In the genomic region with DNA sequence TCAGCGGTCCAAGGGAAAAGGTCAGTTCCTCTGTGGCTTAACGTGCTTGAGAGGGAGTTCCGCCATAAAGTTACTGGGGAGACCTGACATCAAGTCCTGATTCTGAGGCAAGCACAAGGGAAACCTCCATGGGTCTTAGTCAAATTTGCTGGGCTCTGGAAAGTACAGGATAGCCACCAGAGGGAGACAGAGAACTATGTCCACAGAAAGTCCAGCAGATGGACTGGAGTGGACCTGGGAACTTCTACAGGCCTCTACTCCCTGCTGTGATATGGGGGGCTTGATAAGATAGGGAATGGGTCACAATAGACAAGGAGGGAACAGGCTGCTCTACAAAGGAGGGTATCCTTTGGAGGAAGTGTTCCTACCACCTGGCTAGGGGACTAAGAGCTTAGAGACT, we compare ENCODE assay signal across 10 mouse cellular contexts. TPM values are rescaled to one million over a fixed set of nuclear protein-coding genes. Genes with fewer than 3 reads are reported as not detected.
DNase-seq lines count a peak whose midpoint lies in the region; ATAC-seq and TF ChIP-seq lines count a peak whose summit lies in the region.
"Had no signal": no experiment of that assay in that cellular context is flagged by ENCODE, and none has a peak within 500 bp of the region (broad histone marks: within the 10 kb centered on the region; RNA-seq: fewer than 3 reads in every experiment).

No protein-coding gene starts in this region.

- H3K36me3 ChIP-seq in heart, postnatal 0 days (replicated peaks; ENCODE audit: control insufficient read depth, insufficient read depth, low read length): no peaks in the 10 kb centered on the region
- no peaks in the 10 kb centered on the region for H3K36me3 ChIP-seq in heart, embryonic 11.5 days (ENCODE audit: control insufficient read depth, insufficient read depth, low read length)
- H3K36me3 ChIP-seq: embryonic facial prominence, embryonic 13.5 days had no signal

- no peak overlapping the region for H3K4me2 ChIP-seq in heart, postnatal 0 days (ENCODE audit: low read depth, low read length)
- no peak overlapping the region for H3K4me2 ChIP-seq in heart, embryonic 11.5 days
- H3K4me2 ChIP-seq: embryonic facial prominence, embryonic 13.5 days had no signal

- H3K9me3 ChIP-seq in heart, postnatal 0 days (replicated peaks; ENCODE audit: control insufficient read depth, low read length): no peaks in the 10 kb centered on the region
- no peaks in the 10 kb centered on the region for H3K9me3 ChIP-seq in heart, embryonic 11.5 days (replicated peaks; ENCODE audit: control insufficient read depth, low read length)
- H3K9me3 ChIP-seq: embryonic facial prominence, embryonic 13.5 days had no signal

- no peak overlapping the region for H3K27ac ChIP-seq in heart, postnatal 0 days (ENCODE audit: low read depth)
- no peak overlapping the region for H3K27ac ChIP-seq in heart, embryonic 11.5 days (ENCODE audit: low read depth, low read length)
- H3K27ac ChIP-seq: embryonic facial prominence, embryonic 13.5 days had no signal

- peak; percentile 8 for DNase-seq in heart, postnatal 0 days (ENCODE audit: low spot score)
- DNase-seq in urinary bladder, postnatal 14 days (ENCODE audit: low spot score): peak; percentile 5
- DNase-seq in urinary bladder, adult 18-20 months (ENCODE audit: low spot score in 2 of 2): no peak
- peak; percentile 5 for DNase-seq in hindlimb bud, embryonic 11.5 days (ENCODE audit: extremely low spot score, low read depth, low spot score)
- no peak for DNase-seq in Muller cell, postnatal 12 days (ENCODE audit: inconsistent ontology term)
- no peak for DNase-seq in left cerebral cortex, postnatal 10 days (ENCODE audit: extremely low spot score in 1 of 2, low spot score in 2 of 2)
- DNase-seq: layer of hippocampus, postnatal 36 days had no signal

- TF ChIP-seq CTCF in heart, postnatal 0 days (IDR thresholded peaks at IDR 0.05; ENCODE audit: low read depth): peak; percentile 48

- H3K9ac ChIP-seq in heart, postnatal 0 days (replicated peaks; ENCODE audit: low read depth, low read length): no peak overlapping the region
- no peak overlapping the region for H3K9ac ChIP-seq in heart, embryonic 11.5 days (ENCODE audit: low read depth, low read length)
- H3K9ac ChIP-seq: embryonic facial prominence, embryonic 13.5 days had no signal

- no peak overlapping the region for H3K4me3 ChIP-seq in heart, postnatal 0 days (ENCODE audit: low read depth, low read length)
- no peak overlapping the region for H3K4me3 ChIP-seq in heart, embryonic 11.5 days (ENCODE audit: low read depth, low read length)
- H3K4me3 ChIP-seq: embryonic facial prominence, embryonic 13.5 days had no signal

- no peak for TF ChIP-seq EP300 in heart, postnatal 0 days (IDR thresholded peaks at IDR 0.05; ENCODE audit: low read depth)

- 45% methylated on average over 3 of the region's 3 CpGs for WGBS in heart, postnatal 0 days
- WGBS in heart, embryonic 11.5 days (ENCODE audit: insufficient replicate concordance): 49% methylated on average over 3 of the region's 3 CpGs

- intact Hi-C loops in left cerebral cortex, postnatal 10 days (cut with DNase I): no loop called here

- no peaks in the 10 kb centered on the region for H3K4me1 ChIP-seq in heart, postnatal 0 days (ENCODE audit: control insufficient read depth, insufficient read depth)
- H3K4me1 ChIP-seq in heart, embryonic 11.5 days (ENCODE audit: control insufficient read depth, insufficient read depth, low read length): no peaks in the 10 kb centered on the region
- H3K4me1 ChIP-seq: embryonic facial prominence, embryonic 13.5 days had no signal

- no peaks in the 10 kb centered on the region for H3K27me3 ChIP-seq in heart, postnatal 0 days (ENCODE audit: control insufficient read depth, insufficient read depth, low read length)
- 0 out of 2 replicates have a peak, but pooled peaks cover 4% of the 10 kb centered on the region for H3K27me3 ChIP-seq in heart, embryonic 11.5 days (ENCODE audit: control insufficient read depth, insufficient read depth, low read length)
- H3K27me3 ChIP-seq: embryonic facial prominence, embryonic 13.5 days had no signal

- ATAC-seq in heart, postnatal 0 days (ENCODE audit: insufficient read depth, low read depth): no peak
- no peak for ATAC-seq in heart, embryonic 11.5 days (replicated peaks; ENCODE audit: insufficient number of reproducible peaks, low FRiP score, low TSS enrichment)

RNA-seq across cellular contexts. Expression of gene Atp2b3, which starts 40.5 kb away (rescaled TPM):
- total RNA-seq in heart, postnatal 0 days (2014; rRNA removed; ENCODE audit: low replicate concordance): 0.53 and 1.1 TPM in 2 replicates
- 0.14 and 0.20 TPM in 2 replicates for polyA plus RNA-seq in heart, postnatal 0 days (2015; fragmentation: Nextera tagmentation; extraction: Ambion mirVana)
- polyA plus RNA-seq in heart, embryonic 11.5 days (2014; fragmentation: Nextera tagmentation; extraction: Ambion mirVana): 0.10 and 0.25 TPM in 2 replicates
- 10 to 100 TPM; 63.9 to 64.2 TPM for total RNA-seq in left cerebral cortex, postnatal 10 days (2021)
- total RNA-seq: megakaryocyte-erythroid progenitor cell, adult 5-6 weeks had no signal

RNA-seq across cellular contexts. Expression of gene Bgn, which starts 59.9 kb away (rescaled TPM):
- 198 and 304 TPM in 2 replicates for total RNA-seq in heart, postnatal 0 days (2014; rRNA removed; ENCODE audit: low replicate concordance)
- 61.6 and 64.1 TPM in 2 replicates for polyA plus RNA-seq in heart, postnatal 0 days (2015; fragmentation: Nextera tagmentation; extraction: Ambion mirVana)
- 59.2 and 68.0 TPM in 2 replicates for polyA plus RNA-seq in heart, embryonic 11.5 days (2014; fragmentation: Nextera tagmentation; extraction: Ambion mirVana)
- 10 to 100 TPM; 33.2 to 34.7 TPM for total RNA-seq in left cerebral cortex, postnatal 10 days (2021)

Comparison
In these comparisons a context has a peak if more than half of its experiments do, and no peak if none do; other contexts are left out.
1. DNase-seq: peak in heart, postnatal 0 days (single experiment), urinary bladder, postnatal 14 days (single experiment) and hindlimb bud, embryonic 11.5 days (single experiment); none in urinary bladder, adult 18-20 months (0 of 2), Muller cell, postnatal 12 days (single experiment) and left cerebral cortex, postnatal 10 days (0 of 2).
2. RNA of gene Atp2b3, which starts 40.5 kb away (total RNA-seq): 63.9 to 64.2 TPM in left cerebral cortex, postnatal 10 days; 0.53 to 1.1 TPM in heart, postnatal 0 days; every median in the first group is over 10 times any median in the second.